Mouse (Mus musculus): ENCODE results near the gene Nsfl1c.

DNA sequence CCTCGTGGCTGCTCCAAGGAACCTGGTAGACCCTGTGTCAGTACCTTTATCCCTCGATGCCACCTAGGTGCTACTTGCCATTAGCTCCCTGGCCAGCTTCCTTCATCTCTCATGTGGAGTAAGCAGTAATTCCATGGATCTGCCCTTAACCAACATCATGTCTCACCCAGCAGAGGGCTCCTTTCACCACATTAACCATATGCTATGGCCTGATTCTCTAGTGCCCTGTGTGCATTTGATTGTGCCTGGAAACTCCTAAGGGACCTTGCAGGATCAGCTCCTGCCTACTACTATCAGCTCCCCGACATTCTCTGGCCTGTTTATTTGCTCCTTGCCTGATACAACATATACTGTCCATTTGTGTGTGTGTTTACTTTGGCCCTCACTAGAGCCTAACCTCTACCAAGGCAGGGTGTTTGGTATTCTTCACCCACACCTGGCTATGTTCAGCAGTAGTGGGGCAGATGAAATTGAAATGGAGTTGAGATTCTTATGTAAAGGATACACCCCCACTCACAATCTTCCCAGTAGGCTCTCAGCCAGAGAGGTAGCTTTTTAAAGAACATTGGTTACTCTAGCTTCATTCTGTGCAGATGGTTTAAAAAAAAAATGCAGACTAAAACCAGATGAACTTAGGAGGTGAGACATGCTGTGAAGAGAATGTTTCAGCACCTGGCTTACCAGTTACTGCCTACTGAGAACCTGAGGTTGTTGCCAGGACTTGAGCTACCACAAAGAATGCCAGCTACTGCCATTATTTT lies 19.7 kb downstream of the Nsfl1c start:
- TF ChIP-seq POLR2A (IDR thresholded peaks at IDR 0.05; ENCODE audit: low read depth, low read length) (no peak), CTCF (IDR thresholded peaks at IDR 0.05; ENCODE audit: borderline replicate concordance, insufficient read depth, low read length) (no peak)
